Mouse (Mus musculus) common myeloid progenitor, adult 5-6 weeks (primary cell): ENCODE data around the gene Iqschfp. TPM values are rescaled to one million over a fixed set of nuclear protein-coding genes. Genes with fewer than 3 reads are reported as not detected.
A peak's percentile ranks its signal among the peaks of the same experiment; 100 is the strongest.

ENCODE experiments used
- ATAC-seq: replicated peaks from 2 replicates; pipeline ENCODE4 v1.8.0; 2016; ENCODE audit warnings: low read depth, mild to moderate bottlenecking, moderate TSS enrichment, inconsistent platforms; ENCODE audit not compliant: poor library complexity, severe bottlenecking
- total RNA-seq: library from RNA; stranded (forward); fragments of 200-1000, 187-1606 nt; gene quantifications from 2 replicates; pipeline ENCODE4 v1.2.3, GENCODE M21; 2017

Gene Iqschfp
- total RNA-seq, 1 experiment from 2014 or later = not detected

GRCm38 (mm10) chr3:68189100-68189499 lies 297.1 kb downstream of the Iqschfp start:
- ATAC-seq = no peak

GRCm38 (mm10) chr3:68196933-68197332 lies 304.9 kb downstream of the Iqschfp start:
- no peak for ATAC-seq

- no peak for ATAC-seq
Observed at GRCm38 (mm10) chr3:68201214-68201613, 309.2 kb downstream of the Iqschfp start.

- ATAC-seq = no peak
Observed at GRCm38 (mm10) chr3:68202162-68202902, 310.3 kb downstream of the Iqschfp start.

GRCm38 (mm10) chr3:68203934-68204467 lies 312.0 kb downstream of the Iqschfp start:
- ATAC-seq = no peak

GRCm38 (mm10) chr3:68210422-68210821 lies 318.4 kb downstream of the Iqschfp start:
- ATAC-seq = no peak

- 0 out of 2 replicates have a peak, but pooled peaks have one; percentile 32 for ATAC-seq
Observed at GRCm38 (mm10) chr3:68221452-68221851, 329.4 kb downstream of the Iqschfp start.

- no peak for ATAC-seq
Observed at GRCm38 (mm10) chr3:68239887-68240286, 347.9 kb downstream of the Iqschfp start.

GRCm38 (mm10) chr3:68243239-68243638 lies 351.2 kb downstream of the Iqschfp start:
- no peak for ATAC-seq

GRCm38 (mm10) chr3:68246154-68246553 lies 354.1 kb downstream of the Iqschfp start:
- ATAC-seq = no peak

GRCm38 (mm10) chr3:68250589-68250988 lies 358.6 kb downstream of the Iqschfp start:
- no peak for ATAC-seq

GRCm38 (mm10) chr3:68252335-68252734 lies 360.3 kb downstream of the Iqschfp start:
- ATAC-seq = no peak

GRCm38 (mm10) chr3:68262304-68262703 lies 370.3 kb downstream of the Iqschfp start:
- ATAC-seq = no peak

- no peak for ATAC-seq
Observed at GRCm38 (mm10) chr3:68267905-68268304, 375.9 kb downstream of the Iqschfp start.

GRCm38 (mm10) chr3:68269251-68269650 lies 377.2 kb downstream of the Iqschfp start:
- no peak for ATAC-seq

- no peak for ATAC-seq
Observed at GRCm38 (mm10) chr3:68270246-68270645, 378.2 kb downstream of the Iqschfp start.

- no peak for ATAC-seq
Observed at GRCm38 (mm10) chr3:68271457-68271856, 379.4 kb downstream of the Iqschfp start.

GRCm38 (mm10) chr3:68271881-68272280 lies 379.8 kb downstream of the Iqschfp start:
- no peak for ATAC-seq

GRCm38 (mm10) chr3:68282844-68283594 lies 391.0 kb downstream of the Iqschfp start:
- no peak for ATAC-seq

- ATAC-seq = no peak
Observed at GRCm38 (mm10) chr3:68283595-68283991, 391.6 kb downstream of the Iqschfp start.

- ATAC-seq = no peak
Observed at GRCm38 (mm10) chr3:68284500-68284899, 392.5 kb downstream of the Iqschfp start.
